Mouse (Mus musculus): Measurements from ENCODE around the gene Wrap73.

GRCm38 (mm10) chr4:154159961-154160537 is 17.9 kb downstream of the Wrap73 start:
- no peak for TF ChIP-seq POLR2A (IDR thresholded peaks at IDR 0.05; ENCODE audit: extremely low read depth, insufficient read depth, low read length)
- TF ChIP-seq CTCF (IDR thresholded peaks at IDR 0.05; ENCODE audit: low read depth, low read length) = no peak
